Mouse (Mus musculus): ENCODE results near the gene Mocs2.

Gene Mocs2

GRCm38 (mm10) chr13:114854023-114854422 is 36.0 kb downstream of the Mocs2 start:
- DNase-seq (ENCODE audit: low spot score) = no peak

DNA sequence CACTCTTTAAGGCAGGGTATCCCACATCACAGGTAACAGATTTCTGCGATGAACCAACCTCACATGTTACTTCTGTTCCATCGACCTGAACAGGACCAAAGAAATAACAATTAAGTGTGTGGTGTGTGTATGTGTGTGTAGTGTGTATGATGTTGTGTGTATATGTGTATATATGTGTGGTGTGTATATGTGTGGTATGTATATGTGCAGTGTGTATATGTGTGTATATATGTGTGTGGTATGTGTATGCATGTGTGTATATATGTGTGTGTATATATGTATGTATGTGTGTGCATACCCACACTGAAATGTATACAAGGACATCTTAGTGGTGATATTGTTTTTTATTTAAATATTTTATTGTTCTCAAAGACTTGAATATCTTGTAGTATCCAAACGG is 36.4 kb downstream of the Mocs2 start:
- no peak for DNase-seq (ENCODE audit: low spot score)

DNA sequence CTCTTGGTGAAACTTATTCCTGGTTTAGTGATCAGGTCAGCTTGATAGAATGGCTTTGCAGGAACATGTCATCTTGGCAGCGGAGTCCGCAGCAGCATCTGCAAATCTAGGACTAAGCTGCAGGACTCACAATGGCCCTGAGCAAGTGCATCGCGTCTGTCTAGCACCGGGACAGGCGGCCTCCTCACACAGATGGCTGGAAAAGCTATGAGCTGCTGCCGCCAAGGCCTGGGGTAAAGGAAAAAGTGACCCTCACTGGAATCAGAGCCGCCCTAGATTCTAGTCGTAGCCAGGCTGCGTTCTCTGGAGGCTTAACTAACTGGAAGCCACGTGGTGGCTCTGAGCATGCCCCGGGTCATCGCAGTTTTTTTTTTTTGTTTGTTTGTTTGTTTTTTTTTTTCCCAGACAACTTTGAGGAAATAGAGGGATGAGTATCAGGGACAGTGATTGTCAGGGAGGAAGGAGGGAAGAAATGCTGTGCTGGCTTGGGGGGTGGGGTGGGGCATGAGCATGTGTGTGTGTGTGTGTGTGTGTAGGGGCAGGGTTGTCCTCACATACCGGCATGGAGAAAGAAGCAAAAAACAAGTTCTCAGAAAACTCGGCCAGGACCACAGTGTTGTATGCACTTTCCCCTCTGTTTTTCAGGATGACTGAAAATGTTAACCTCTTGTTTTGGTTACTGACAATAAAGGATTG is 37.7 kb downstream of the Mocs2 start:
- no peak for DNase-seq (ENCODE audit: low spot score)

- DNase-seq (ENCODE audit: low spot score) = no peak
Observed at GRCm38 (mm10) chr13:114856269-114856627, 38.2 kb downstream of the Mocs2 start.

- no peak for DNase-seq (ENCODE audit: low spot score)
Observed at GRCm38 (mm10) chr13:114857525-114857924, 39.5 kb downstream of the Mocs2 start.

DNA sequence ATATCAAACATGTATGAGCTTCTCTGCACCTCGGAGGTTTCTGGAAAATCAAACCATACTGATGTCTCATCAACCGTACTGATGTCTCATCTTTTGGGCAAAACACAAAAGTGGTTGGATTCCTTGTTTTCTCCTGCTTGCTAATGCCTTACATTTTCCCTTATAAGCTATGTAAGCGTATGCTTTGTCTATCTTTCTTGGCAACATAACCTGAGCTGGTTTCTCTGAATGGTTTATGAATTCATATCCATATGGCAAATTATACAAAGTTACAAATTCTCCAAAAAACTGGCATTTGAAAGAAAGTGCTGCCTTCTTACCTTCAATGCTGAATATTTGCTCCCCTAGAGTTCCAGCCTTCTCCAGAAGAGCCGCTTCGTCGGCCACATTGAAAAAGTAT is 56.7 kb downstream of the Mocs2 start:
- DNase-seq (ENCODE audit: low spot score) = no peak

GRCm38 (mm10) chr13:114876005-114876520 is 58.0 kb downstream of the Mocs2 start:
- no peak for DNase-seq (ENCODE audit: low spot score)

- no peak for DNase-seq (ENCODE audit: low spot score)
Observed at GRCm38 (mm10) chr13:114878667-114879066, 60.6 kb downstream of the Mocs2 start.
